Mouse (Mus musculus) embryonic fibroblast, embryonic 13.5 days (primary cell): ENCODE results near the gene Anxa10. TPM values are rescaled to one million over a fixed set of nuclear protein-coding genes. Genes with fewer than 3 reads are reported as not detected.

Experiments
- H3K27ac ChIP-seq: 2 replicates; pipeline ENCODE4 v1.5.1; 2012; ENCODE audit warnings: low read length, control low read depth, inconsistent platforms; ENCODE audit not compliant: insufficient read depth
- H3K4me1 ChIP-seq: 2 replicates; pipeline ENCODE4 v1.6.1; 2011; ENCODE audit warnings: low read length; ENCODE audit not compliant: control insufficient read depth, insufficient read depth
- H3K4me3 ChIP-seq: 2 replicates; pipeline ENCODE4 v1.5.1; 2011; ENCODE audit warnings: mild to moderate bottlenecking, control low read depth, low read length; ENCODE audit not compliant: insufficient read depth
- CTCF ChIP-seq: IDR thresholded peaks from 2 replicates; pipeline ENCODE4 v1.5.1; 2011; ENCODE audit warnings: mild to moderate bottlenecking, control low read depth, low read length, moderate library complexity, borderline replicate concordance; ENCODE audit not compliant: insufficient read depth
- POLR2A ChIP-seq: IDR thresholded peaks from 2 replicates; pipeline ENCODE4 v1.6.1; 2011; ENCODE audit warnings: low read depth, mild to moderate bottlenecking, control low read depth, low read length, moderate library complexity
- polyA plus RNA-seq: library from polyadenylated mRNA; stranded (reverse); fragments of >200 nt; gene quantifications from 2 replicates; pipeline ENCODE4 v1.2.4, GENCODE M21; 2011; ENCODE audit warnings: low read depth; ENCODE audit not compliant: missing spikeins, insufficient read length

Anxa10 gene
- not detected in 2 replicates for polyA plus RNA-seq

DNA sequence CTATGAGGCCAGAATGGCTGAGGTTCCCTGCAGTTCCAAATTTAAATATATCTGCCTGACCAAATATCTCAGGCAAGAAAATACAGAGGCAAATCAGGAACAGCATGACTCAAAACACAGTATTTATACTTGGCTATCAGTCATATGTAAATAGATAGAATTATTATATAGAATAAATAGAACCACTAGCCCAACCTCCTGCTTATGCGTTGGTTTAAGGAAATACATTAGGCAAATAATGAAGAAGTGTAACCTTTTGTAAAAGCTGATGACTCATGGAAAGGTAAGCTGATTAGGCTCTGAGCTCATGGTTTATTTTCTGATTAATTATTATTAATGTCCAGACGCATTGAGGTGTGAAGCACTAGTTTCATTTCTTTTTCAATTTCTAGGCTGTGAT lies at the start of gene Anxa10:
Gene Anxa10 (minus strand): TSS at position 53 of the 400 bp plus-strand sequence.
- Histone ChIP-seq H3K27ac (no peak within 1 kb of the TSS), H3K4me1 (no peaks in the 10 kb centered on the region), H3K4me3 (no peak within 1 kb of the TSS)
- TF ChIP-seq CTCF (no peak), POLR2A (no peak)

- TF ChIP-seq CTCF: no peak
- TF ChIP-seq POLR2A: no peak
- no peak overlapping the region for H3K4me3 ChIP-seq
Observed at GRCm38 (mm10) chr8:62132662-62133366, 9.9 kb upstream of the Anxa10 start.

GRCm38 (mm10) chr8:62097213-62097612 lies 25.7 kb downstream of the Anxa10 start:
- H3K4me1 ChIP-seq: peaks cover 2% of the 10 kb centered on the region; the same call in 1 of the 2 replicates
- no peak overlapping the region for H3K4me3 ChIP-seq
- H3K27ac ChIP-seq: no peak overlapping the region
- TF ChIP-seq POLR2A (no peak), CTCF (no peak)

More at GRCm38 (mm10) chr8:62132662-62133366, 9.9 kb upstream of the Anxa10 start:
- no peak overlapping the region for H3K27ac ChIP-seq
- H3K4me1 ChIP-seq: no peaks in the 10 kb centered on the region

GRCm38 (mm10) chr8:62081804-62082203 lies 41.1 kb downstream of the Anxa10 start:
- Histone ChIP-seq H3K4me3 (no peak overlapping the region), H3K27ac (no peak overlapping the region), H3K4me1 (no peaks in the 10 kb centered on the region)
- TF ChIP-seq CTCF (no peak), POLR2A (no peak)

DNA sequence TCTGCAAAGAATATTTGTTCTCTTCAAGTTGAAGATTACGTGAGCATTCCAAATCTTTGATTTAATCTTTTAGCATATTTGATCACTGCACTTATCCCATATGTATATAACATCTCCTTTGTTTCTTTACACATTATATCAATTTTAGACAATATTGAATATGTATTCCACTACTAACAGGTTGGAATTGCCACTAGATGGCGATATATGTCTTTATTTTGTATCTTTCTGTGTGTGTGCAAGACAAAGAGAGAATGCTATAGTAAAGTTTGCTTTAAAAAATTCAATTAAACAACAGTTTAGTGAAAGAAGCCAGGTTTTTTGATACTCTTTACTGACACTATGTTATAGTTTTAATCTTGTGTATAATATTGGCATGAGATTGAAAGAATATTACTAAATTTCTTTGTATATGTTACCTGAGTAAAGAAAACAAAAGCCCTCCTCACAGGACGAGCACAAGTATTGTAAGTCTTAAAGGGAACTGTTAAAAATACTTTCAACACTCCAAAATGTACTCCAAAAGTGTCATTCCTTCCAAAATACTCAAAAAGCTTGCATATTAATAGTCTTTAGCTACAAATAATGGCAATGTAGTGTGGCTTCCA lies 42.7 kb downstream of the Anxa10 start:
- H3K4me1 ChIP-seq: no peaks in the 10 kb centered on the region
- H3K27ac ChIP-seq: no peak overlapping the region
- TF ChIP-seq CTCF: no peak
- TF ChIP-seq POLR2A: no peak
- no peak overlapping the region for H3K4me3 ChIP-seq

DNA sequence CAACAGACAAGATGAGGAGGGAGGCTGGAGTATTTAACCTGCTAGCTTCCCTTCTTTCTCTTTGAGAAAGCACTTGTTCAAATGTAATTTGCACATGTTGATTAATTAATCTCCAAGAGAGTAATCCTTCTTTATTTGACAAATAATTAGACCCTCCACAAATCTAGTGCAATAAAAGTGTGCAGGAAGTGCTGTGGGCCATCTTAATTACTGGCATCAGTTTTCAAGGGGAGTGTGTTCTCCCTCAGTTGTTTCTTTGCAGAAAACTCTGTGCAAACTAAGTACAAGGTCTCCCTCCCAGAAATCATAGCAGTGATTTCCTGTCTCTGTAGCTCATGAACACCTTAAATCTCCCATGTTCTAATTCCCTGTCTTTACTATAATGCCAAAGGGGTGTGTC lies 54.6 kb downstream of the Anxa10 start:
- no peak overlapping the region for H3K27ac ChIP-seq
- H3K4me1 ChIP-seq: no peaks in the 10 kb centered on the region
- no peak overlapping the region for H3K4me3 ChIP-seq

GRCm38 (mm10) chr8:62060357-62060756 lies 62.6 kb downstream of the Anxa10 start:
- Histone ChIP-seq H3K4me1 (no peaks in the 10 kb centered on the region), H3K4me3 (no peak overlapping the region), H3K27ac (no peak overlapping the region)
- TF ChIP-seq CTCF (no peak), POLR2A (no peak)

More for the DNA sequence above, 54.6 kb downstream of the Anxa10 start:
- TF ChIP-seq POLR2A: no peak
- no peak for TF ChIP-seq CTCF

DNA sequence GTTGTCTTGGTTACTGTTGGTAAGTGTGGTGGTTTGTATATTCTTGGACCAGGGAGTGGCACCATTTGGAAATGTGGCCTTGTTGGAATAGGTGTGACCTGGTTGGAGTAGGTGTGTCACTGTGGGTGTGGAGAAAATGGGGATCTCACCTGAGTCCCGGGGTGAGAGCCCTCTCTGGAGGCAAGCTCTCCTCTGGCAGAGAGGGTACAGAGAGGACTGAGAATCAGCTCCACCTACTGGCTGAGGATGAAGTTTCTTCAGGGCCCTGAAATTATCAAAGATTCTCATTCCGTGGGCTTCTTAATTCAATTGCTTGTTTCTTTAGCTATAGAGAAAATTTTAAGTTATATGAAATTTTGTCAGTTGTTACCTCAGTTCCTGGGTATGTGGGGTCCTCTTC lies 76.1 kb downstream of the Anxa10 start:
- Histone ChIP-seq H3K4me3 (no peak overlapping the region), H3K27ac (no peak overlapping the region), H3K4me1 (no peaks in the 10 kb centered on the region)
- no peak for TF ChIP-seq POLR2A
- TF ChIP-seq CTCF: no peak

- TF ChIP-seq POLR2A (no peak), CTCF (no peak)
- Histone ChIP-seq H3K27ac (no peak overlapping the region), H3K4me1 (no peaks in the 10 kb centered on the region), H3K4me3 (no peak overlapping the region)
Observed at GRCm38 (mm10) chr8:62034351-62034750, 88.6 kb downstream of the Anxa10 start.

DNA sequence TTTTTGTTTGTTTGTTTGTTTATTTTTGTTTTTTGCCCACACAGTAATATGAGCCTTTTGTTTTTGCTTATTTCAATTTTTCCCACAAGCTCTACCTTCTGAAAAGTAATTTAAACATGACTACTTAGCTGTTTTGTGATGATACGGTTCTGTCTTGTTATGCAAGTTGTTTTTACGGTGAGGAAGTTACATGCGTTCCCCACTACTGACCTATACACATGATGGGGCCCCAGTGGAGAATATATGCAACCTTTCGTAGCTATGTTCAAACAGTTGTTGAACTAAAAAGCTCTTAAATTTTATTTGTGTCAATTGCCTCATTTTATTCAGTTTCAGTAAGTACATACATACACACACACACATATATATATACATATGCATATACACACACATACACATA lies 108.4 kb downstream of the Anxa10 start:
- H3K4me1 ChIP-seq: no peaks in the 10 kb centered on the region
- TF ChIP-seq POLR2A: no peak
- TF ChIP-seq CTCF: no peak
- H3K4me3 ChIP-seq: no peak overlapping the region
- no peak overlapping the region for H3K27ac ChIP-seq

- H3K27ac ChIP-seq: no peak overlapping the region
- TF ChIP-seq CTCF (no peak), POLR2A (no peak)
- H3K4me3 ChIP-seq: no peak overlapping the region
- no peaks in the 10 kb centered on the region for H3K4me1 ChIP-seq
Observed at GRCm38 (mm10) chr8:62014166-62014565, 108.8 kb downstream of the Anxa10 start.

Other genes with a start within 250 kb of the Anxa10 start
- 228 and 344 TPM in 2 replicates for gene Palld, start 220.5 kb downstream of the Anxa10 start, polyA plus RNA-seq
- 1.2 and 2.6 TPM in 2 replicates for gene Ddx60, start 195.1 kb downstream of the Anxa10 start, polyA plus RNA-seq